Mouse (Mus musculus) embryonic fibroblast, embryonic 13.5 days (primary cell): ENCODE measurements at regions not wholly inside any gene's neighbourhood (a gene's known extent, or its start where the extent isn't known, plus 50 kb on each side); places are given as distances from the start of the nearest gene placed in this dataset.
"Not testable (repeated sequence)": the region's sequence is repeated elsewhere in the genome, so short reads cannot be mapped to it uniquely, and the experiment has no call there.

ENCODE experiments used
- H3K27ac ChIP-seq: 2 replicates; pipeline ENCODE4 v1.5.1; 2012; ENCODE audit warnings: low read length, control low read depth, inconsistent platforms; ENCODE audit not compliant: insufficient read depth
- H3K4me1 ChIP-seq: 2 replicates; pipeline ENCODE4 v1.6.1; 2011; ENCODE audit warnings: low read length; ENCODE audit not compliant: control insufficient read depth, insufficient read depth
- H3K4me3 ChIP-seq: 2 replicates; pipeline ENCODE4 v1.5.1; 2011; ENCODE audit warnings: mild to moderate bottlenecking, control low read depth, low read length; ENCODE audit not compliant: insufficient read depth
- CTCF ChIP-seq: IDR thresholded peaks from 2 replicates; pipeline ENCODE4 v1.5.1; 2011; ENCODE audit warnings: mild to moderate bottlenecking, control low read depth, low read length, moderate library complexity, borderline replicate concordance; ENCODE audit not compliant: insufficient read depth
- POLR2A ChIP-seq: IDR thresholded peaks from 2 replicates; pipeline ENCODE4 v1.6.1; 2011; ENCODE audit warnings: low read depth, mild to moderate bottlenecking, control low read depth, low read length, moderate library complexity

- H3K4me3 ChIP-seq = no peak overlapping the region
- peak overlapping the region; percentile 83 for H3K27ac ChIP-seq
- H3K4me1 ChIP-seq = peaks cover 31% of the 10 kb centered on the region
- TF ChIP-seq POLR2A = peak; percentile 0; the same call in 1 of the 2 replicates
- TF ChIP-seq CTCF = no peak
Measured at GRCm38 (mm10) chr3:121588737-121589493, 56.7 kb upstream of the Slc44a3 start.

GRCm38 (mm10) chr3:121585306-121585705, 53.1 kb upstream of the Slc44a3 start:
- H3K4me1 ChIP-seq = peaks cover 29% of the 10 kb centered on the region
- H3K27ac ChIP-seq = peak overlapping the region; percentile 96
- no peak overlapping the region for H3K4me3 ChIP-seq
- no peak for TF ChIP-seq CTCF
- no peak for TF ChIP-seq POLR2A

- peaks cover 29% of the 10 kb centered on the region for H3K4me1 ChIP-seq
- peak overlapping the region; percentile 73 for H3K27ac ChIP-seq
- H3K4me3 ChIP-seq = no peak overlapping the region
- no peak for TF ChIP-seq POLR2A
- TF ChIP-seq CTCF = no peak
Measured at GRCm38 (mm10) chr3:121584736-121585151, 52.5 kb upstream of the Slc44a3 start.

- Histone ChIP-seq H3K4me3 (no peak overlapping the region), H3K27ac (peak overlapping the region; percentile 73), H3K4me1 (peaks cover 29% of the 10 kb centered on the region)
- TF ChIP-seq CTCF = no peak
- no peak for TF ChIP-seq POLR2A
Measured at GRCm38 (mm10) chr3:121584317-121584716, 52.1 kb upstream of the Slc44a3 start.

- peaks cover 23% of the 10 kb centered on the region for H3K4me1 ChIP-seq
- not testable (repeated sequence) for H3K27ac ChIP-seq
Measured at GRCm38 (mm10) chr3:121582711-121583110, 50.5 kb upstream of the Slc44a3 start.

More at GRCm38 (mm10) chr3:121582711-121583110, 50.5 kb upstream of the Slc44a3 start:
- not testable (repeated sequence) for H3K4me3 ChIP-seq
